Mouse (Mus musculus) erythroid progenitor cell, adult 5-6 weeks (primary cell): ENCODE data around the gene Inpp4a. TPM values are rescaled to one million over a fixed set of nuclear protein-coding genes. Genes with fewer than 3 reads are reported as not detected.
A peak's percentile ranks its signal among the peaks of the same experiment; 100 is the strongest.

ENCODE experiments used
- ATAC-seq: replicated peaks from 2 replicates; pipeline ENCODE4 v1.8.0; 2016; ENCODE audit warnings: moderate number of reproducible peaks, mild to moderate bottlenecking, moderate TSS enrichment, inconsistent platforms; ENCODE audit not compliant: poor library complexity, low FRiP score, severe bottlenecking
- total RNA-seq, 2 experiments: library from RNA; stranded (forward) in 1 of 2; stranded (reverse) in 1 of 2; fragments of 150-400 nt in 1 of 2; fragments of 186-747, 209-891 nt in 1 of 2; gene quantifications; 2 replicates each; pipeline versions ENCODE4 v1.2.3 to v1.2.4; 2015 to 2017; ENCODE audit warnings: low replicate concordance in 2 of 2

Inpp4a gene
- total RNA-seq, 2 experiments from 2014 or later: 2.2 to 6.7 TPM

DNA sequence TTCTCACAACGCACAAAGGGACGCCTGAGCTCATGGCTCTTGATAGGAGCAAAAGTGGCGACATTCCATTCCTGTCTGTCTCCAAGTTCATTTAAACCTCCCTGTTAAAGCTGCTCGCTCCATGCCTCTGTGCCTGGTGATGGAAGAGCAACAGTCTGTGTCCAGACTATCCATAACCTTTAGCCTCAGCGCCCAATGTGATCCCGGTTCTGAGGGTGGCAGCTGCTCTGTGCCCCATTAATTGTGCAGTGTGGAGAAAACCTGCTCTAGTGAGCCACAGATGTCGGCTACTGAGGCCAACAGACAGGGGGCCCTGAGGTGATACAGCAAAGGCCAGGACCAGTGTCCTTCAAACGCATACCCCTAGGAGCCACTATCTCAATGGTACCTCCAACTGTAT is 100.1 kb downstream of the Inpp4a start:
- ATAC-seq: no peak

GRCm38 (mm10) chr1:37401687-37402086 is 102.0 kb downstream of the Inpp4a start:
- ATAC-seq: no peak

- ATAC-seq: no peak
These were observed 105.5 kb downstream of the Inpp4a start for GRCm38 (mm10) chr1:37405137-37405536.

GRCm38 (mm10) chr1:37407228-37407627 is 107.6 kb downstream of the Inpp4a start:
- ATAC-seq: no peak

DNA sequence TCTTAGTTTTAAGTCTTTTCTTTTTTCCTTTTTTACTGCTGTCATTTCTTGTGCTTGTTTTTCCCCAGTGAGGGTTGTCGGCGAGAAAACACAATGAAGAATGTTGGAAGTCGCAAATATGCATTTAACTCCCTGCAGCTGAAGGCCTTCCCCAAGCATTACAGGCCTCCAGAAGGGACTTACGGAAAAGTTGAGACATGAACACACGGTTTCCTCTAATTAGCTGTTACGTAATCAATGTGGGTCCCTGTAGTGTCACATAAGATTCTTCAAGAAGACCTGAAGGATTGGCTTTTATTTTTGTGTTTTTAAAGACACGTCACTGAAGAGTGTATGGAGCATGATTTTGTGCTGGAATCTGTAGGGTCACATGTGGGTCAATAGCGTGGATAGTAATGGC is 108.4 kb downstream of the Inpp4a start:
- no peak for ATAC-seq

DNA sequence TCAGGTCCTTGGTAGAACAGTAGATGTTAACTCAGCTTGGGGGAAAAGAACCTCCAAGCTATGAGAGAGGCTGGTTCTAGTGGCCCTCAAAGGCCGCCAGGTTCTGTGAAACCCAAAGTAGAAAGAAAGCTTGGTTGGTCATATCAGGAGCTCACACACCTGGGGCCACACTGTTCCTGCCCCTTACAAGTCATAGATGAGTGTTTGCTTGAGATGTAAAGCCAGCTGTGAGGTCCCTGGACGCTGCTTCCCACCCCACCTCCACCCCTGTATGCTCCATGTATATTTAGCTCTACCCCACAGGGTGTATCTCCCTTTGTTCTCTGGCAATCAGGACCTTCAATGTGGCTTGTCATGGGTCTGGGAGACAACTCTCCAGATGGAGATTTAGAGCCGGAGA is 109.0 kb downstream of the Inpp4a start:
- no peak for ATAC-seq

DNA sequence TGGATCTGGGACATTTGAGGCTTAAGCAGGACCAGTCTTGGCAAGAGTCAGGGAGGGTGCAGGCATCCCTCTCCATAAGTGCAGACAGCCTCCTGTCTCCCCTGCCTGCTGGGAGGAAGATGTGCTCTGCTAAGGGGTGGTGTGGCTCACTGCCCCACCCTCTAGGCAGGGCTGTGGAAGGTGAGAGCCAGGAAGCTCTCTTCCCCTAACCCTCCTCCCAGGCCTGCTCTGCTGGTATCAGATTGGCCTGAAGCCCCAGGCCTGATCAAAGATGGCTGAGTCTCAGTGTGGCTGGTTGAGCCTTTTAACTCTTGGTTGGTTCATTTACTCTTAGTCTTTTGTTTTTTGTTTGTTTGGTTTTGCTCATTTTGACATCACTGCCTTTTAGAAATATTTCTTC is 110.0 kb downstream of the Inpp4a start:
- ATAC-seq: no peak

GRCm38 (mm10) chr1:37415394-37415793 is 115.7 kb downstream of the Inpp4a start:
- no peak for ATAC-seq

GRCm38 (mm10) chr1:37419420-37419819 is 119.8 kb downstream of the Inpp4a start:
- peak; percentile 92 for ATAC-seq

DNA sequence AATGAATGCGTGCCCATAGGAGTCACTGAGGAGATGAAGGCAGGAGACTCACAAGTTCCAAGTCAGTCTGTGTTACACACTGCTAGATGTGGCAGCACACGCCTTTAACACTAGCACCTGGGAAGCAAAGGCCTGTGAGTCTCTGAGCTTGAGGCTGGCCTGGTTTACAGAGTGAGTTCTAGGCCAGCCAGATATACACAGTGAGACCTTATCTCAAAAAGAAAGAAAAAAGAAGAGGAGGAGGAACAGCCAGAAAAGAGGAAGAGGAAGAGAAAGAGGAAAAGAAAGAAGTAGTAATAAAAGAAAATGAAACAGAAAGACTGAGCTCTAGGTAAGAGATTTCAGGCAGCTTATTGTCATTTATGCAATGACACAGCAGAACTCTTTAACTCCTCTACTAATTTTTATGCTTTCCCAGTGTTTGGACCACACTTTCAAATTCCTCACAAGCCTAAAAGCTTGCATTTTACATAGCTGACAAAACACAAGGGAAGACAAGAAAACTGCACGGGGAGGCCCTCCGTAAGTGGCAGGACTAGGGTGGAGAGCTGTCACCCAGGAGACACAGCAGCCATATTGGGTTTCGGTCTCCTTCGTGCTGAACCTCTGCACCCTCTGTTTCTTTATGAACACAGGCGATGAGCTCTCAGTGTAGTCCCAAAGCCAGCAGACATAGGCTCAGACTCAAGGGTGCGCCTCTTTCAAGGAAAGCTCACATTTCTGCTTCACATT is 127.6 kb downstream of the Inpp4a start:
- ATAC-seq: no peak

DNA sequence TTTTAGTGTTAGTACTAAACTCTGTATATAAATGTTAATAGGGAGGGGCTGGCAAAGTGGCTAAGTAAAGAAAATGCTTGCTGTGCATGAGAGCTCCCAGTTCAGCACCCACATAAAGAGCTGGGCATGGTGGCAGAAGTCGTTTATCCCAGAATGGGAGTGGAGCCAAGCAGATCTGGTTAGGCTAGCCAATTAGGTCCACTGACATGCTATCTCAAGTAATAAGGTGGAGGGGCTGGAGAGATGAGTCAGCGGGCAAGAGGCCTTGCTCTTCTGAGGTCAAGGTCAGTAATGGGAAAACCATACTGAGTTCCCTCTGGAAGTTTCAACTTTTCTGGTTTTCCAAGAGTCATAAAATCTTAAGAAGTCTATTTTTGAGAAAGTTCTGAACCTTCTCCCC is 129.2 kb downstream of the Inpp4a start:
- no peak for ATAC-seq

DNA sequence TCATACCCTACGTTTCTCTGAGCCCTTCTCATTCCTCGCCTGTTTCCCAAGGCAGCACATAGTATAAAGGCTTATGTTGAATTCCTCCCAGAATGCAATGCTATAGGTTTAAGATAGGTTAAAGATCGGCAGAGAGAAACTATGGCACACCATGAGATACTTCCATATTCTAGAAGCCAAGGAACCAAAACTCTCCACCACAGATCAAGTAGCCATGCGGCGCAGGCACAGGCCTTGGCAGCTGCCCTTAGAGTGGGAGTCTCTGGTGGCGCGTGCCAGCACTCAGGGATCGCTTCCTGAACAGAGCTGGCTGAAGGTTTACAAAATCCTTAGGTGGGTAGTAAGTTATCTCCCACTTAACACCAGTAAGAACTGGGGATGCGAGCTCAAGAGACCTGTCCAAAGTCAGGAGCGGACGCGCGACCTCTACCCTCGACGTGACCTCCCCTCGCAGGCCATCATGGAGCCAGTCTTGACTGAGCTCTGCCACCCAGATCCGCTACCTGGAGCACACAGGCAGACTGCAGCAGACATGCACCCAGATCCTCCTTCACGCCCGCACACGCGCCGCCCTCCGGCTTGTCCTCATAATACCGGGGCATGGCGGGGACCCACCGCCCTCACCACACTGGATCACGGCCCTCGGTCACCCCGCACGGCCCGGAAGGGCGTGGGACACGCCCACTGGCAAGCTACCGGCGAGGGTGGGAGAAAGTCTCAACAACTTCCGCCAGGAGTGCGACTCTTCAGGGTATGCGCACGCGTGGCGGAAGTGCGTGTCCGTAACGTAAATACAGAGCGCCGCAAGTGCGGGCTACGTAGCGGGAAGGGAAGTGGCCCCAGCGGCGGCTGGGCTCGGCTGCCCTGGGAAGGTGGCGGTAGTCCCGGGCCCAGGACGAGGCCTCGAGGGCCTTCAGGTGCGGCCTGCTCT is 130.0 kb downstream of the Inpp4a start, which contains the start of the genes Coa5 and Unc50:
TSS of gene Coa5 (minus strand) at position 738 of the 931 bp plus-strand sequence.
TSS of gene Unc50 (plus strand) at position 774 of the 931 bp plus-strand sequence.
- ATAC-seq: peak; percentile 94

DNA sequence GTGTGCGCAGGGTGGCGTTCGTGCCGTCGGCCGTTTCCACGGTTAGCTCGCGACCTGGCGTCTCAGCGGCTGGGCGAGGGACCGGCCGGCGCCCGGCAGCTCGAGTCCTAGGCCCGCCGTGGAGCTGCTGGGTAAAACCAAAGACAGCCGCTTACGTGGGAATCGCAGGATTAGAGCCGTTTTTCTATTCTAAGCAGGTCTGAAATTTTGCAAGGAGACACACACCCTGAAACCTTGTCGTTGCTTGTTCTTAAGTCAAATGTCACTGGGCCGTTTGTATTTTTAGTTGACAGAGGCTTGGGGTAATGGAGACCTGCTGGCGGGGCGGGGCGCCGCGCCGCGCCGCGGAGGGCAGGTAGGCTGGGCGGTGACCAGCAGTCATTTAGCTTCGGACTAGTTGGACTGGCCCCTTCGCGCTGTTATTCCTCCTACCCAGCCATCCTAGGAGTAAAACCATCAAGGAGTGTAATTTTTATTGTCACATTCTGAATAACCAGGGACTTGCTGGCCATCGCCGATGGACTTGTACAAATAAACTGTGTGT is 130.7 kb downstream of the Inpp4a start:
- peak; percentile 65 for ATAC-seq

DNA sequence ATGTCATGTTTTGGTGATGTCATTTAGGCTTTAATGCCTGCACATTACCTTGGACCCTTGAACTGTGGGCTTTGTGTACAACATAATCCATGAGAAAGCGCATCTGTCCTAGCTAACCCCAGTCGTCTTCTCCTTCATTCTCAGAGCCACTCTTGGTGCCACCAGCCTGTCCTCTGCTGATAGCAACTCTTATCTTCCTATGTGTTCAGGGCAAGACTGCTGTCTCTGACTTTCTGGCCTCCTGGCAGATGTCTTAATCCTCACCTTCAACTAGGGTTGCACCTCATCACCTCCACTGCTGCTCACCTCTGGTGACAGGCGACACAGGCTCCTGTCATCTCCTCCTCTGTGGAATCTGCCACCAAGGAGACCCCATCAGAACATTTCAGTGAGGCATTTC is 136.8 kb downstream of the Inpp4a start:
- ATAC-seq: peak; percentile 60; the same call in 1 of the 2 replicates

- no peak for ATAC-seq
These were observed 143.5 kb downstream of the Inpp4a start for GRCm38 (mm10) chr1:37442848-37443835.

- ATAC-seq: no peak
These were observed 148.9 kb downstream of the Inpp4a start for GRCm38 (mm10) chr1:37448361-37449095.

- no peak for ATAC-seq
These were observed 151.6 kb downstream of the Inpp4a start for GRCm38 (mm10) chr1:37451270-37451669.

GRCm38 (mm10) chr1:37457546-37457945 is 157.9 kb downstream of the Inpp4a start:
- no peak for ATAC-seq
